Mouse (Mus musculus) cortical plate, adult 2 months (tissue): ENCODE data around the gene Apbb2.

Experiments
- CTCF ChIP-seq: fragments of 200-500 bp; IDR thresholded peaks from 2 replicates; pipeline ENCODE4 v1.5.1; 2011; ENCODE audit warnings: mild to moderate bottlenecking, control low read depth, low read length; ENCODE audit not compliant: insufficient read depth; ENCODE audit errors: extremely low read depth
- POLR2A ChIP-seq: fragments of 200-500 bp; IDR thresholded peaks from 2 replicates; pipeline ENCODE4 v1.6.1; 2011; ENCODE audit warnings: mild to moderate bottlenecking, low read length, control low read depth; ENCODE audit not compliant: insufficient read depth; ENCODE audit errors: extremely low read depth

- TF ChIP-seq CTCF (no peak), POLR2A (no peak)
These were observed 228.0 kb downstream of the Apbb2 start for GRCm38 (mm10) chr5:66390567-66390966.
